In the genomic region with DNA sequence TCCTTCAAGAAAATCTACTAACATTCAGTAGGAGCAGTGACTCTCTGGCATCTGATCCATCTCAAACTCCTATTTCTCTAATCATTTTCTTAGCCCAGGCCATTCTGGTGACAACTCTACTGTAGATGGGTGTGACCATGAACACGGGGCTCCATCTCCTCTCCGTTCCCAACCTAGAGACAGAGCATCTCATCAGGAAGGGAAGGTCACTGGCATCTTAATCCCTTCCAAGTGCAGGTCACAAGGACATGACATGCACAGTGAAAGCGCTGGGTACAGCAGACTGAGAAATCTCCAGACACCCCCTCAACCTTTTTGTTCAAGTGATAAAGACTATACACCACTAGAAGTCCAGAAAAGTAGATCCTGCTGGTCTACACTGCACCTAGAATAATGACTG, we compare ENCODE assay signal across 22 mouse cellular contexts. TPM values are rescaled to one million over a fixed set of nuclear protein-coding genes. Genes with fewer than 3 reads are reported as not detected.
A peak's percentile ranks its signal among the peaks of the same experiment; 100 is the strongest.
DNase-seq lines count a peak whose midpoint lies in the region; ATAC-seq and TF ChIP-seq lines count a peak whose summit lies in the region.
"Had no signal": no experiment of that assay in that cellular context is flagged by ENCODE, and none has a peak within 500 bp of the region (broad histone marks: within the 10 kb centered on the region; RNA-seq: fewer than 3 reads in every experiment).

No protein-coding gene starts in this region.

- H3K27me3 ChIP-seq in lung, embryonic 14.5 days (ENCODE audit: insufficient read depth, low read length), result no peaks in the 10 kb centered on the region
- no peaks in the 10 kb centered on the region for H3K27me3 ChIP-seq in erythroblast, embryonic 14.5 days (ENCODE audit: control insufficient read depth)
- H3K27me3 ChIP-seq in liver, embryonic 15.5 days, result no peaks in the 10 kb centered on the region

- no peak for DNase-seq in lung, embryonic 14.5 days
- no peak for DNase-seq in lung, postnatal 4 days
- peak; percentile 14 for DNase-seq in MEL-GATA-1-ER (ENCODE audit: extremely low read depth, low read depth)
- no peak for DNase-seq in kidney, postnatal 36 days
- DNase-seq in kidney, adult 11 months, result no peak
- DNase-seq in adrenal gland, adult 18-20 months (ENCODE audit: low spot score in 2 of 2), result no peak
- DNase-seq: adrenal gland, adult 8-10 months; cerebellum, adult 18-20 months; cerebellum, postnatal 36 days; gastrocnemius, postnatal 10 days; heart, postnatal 10 days; kidney, adult 2 months; kidney, postnatal 14 days; layer of hippocampus, adult 9-11 months; lung, postnatal 10 days; right cerebral cortex, postnatal 14 days; thymus, postnatal 36 days had no signal

- no peak for ATAC-seq in lung, embryonic 14.5 days (ENCODE audit: insufficient read depth)
- ATAC-seq in liver, embryonic 15.5 days (ENCODE audit: insufficient read depth), result peak; percentile 30

- WGBS in lung, embryonic 14.5 days, result 87% methylated on average over 3 of the region's 3 CpGs
- 22% methylated on average over 3 of the region's 3 CpGs for WGBS in liver, embryonic 15.5 days (ENCODE audit: insufficient replicate concordance)

- H3K4me3 ChIP-seq in lung, embryonic 14.5 days (ENCODE audit: low read depth, low read length), result no peak overlapping the region
- peak overlapping the region; percentile 78 for H3K4me3 ChIP-seq in erythroblast, embryonic 14.5 days (replicated peaks)
- H3K4me3 ChIP-seq in liver, embryonic 15.5 days (replicated peaks), result peak overlapping the region; percentile 96
- H3K4me3 ChIP-seq: midbrain, embryonic 12.5 days had no signal

- no peaks in the 10 kb centered on the region for H3K9me3 ChIP-seq in lung, embryonic 14.5 days (ENCODE audit: low read depth, low read length)
- H3K9me3 ChIP-seq in erythroblast, embryonic 14.5 days (ENCODE audit: control insufficient read depth, low read length), result no peaks in the 10 kb centered on the region
- H3K9me3 ChIP-seq in liver, embryonic 15.5 days (replicated peaks), result no peaks in the 10 kb centered on the region
- H3K9me3 ChIP-seq: embryonic facial prominence, embryonic 10.5 days; midbrain, embryonic 12.5 days had no signal

- TF ChIP-seq CTCF in lung, embryonic 14.5 days (IDR thresholded peaks at IDR 0.05; ENCODE audit: low read depth), result no peak

- peak overlapping the region; percentile 83; the same call in 1 of the 2 replicates for H3K4me2 ChIP-seq in lung, embryonic 14.5 days
- H3K4me2 ChIP-seq in liver, embryonic 15.5 days, result peak overlapping the region; percentile 77

- peaks cover 9% of the 10 kb centered on the region for H3K4me1 ChIP-seq in lung, embryonic 14.5 days (ENCODE audit: insufficient read depth)
- peaks cover 62% of the 10 kb centered on the region for H3K4me1 ChIP-seq in erythroblast, embryonic 14.5 days (ENCODE audit: control insufficient read depth)
- peaks cover 56% of the 10 kb centered on the region for H3K4me1 ChIP-seq in liver, embryonic 15.5 days (replicated peaks)

- H3K9ac ChIP-seq in lung, embryonic 14.5 days, result no peak overlapping the region
- peak overlapping the region; percentile 54 for H3K9ac ChIP-seq in liver, embryonic 15.5 days
- H3K9ac ChIP-seq: midbrain, embryonic 12.5 days had no signal

- H3K27ac ChIP-seq in lung, embryonic 14.5 days (ENCODE audit: low read depth), result peak overlapping the region; percentile 60; the same call in 1 of the 2 replicates
- peak overlapping the region; percentile 96 for H3K27ac ChIP-seq in liver, embryonic 15.5 days (replicated peaks)
- H3K27ac ChIP-seq: hindbrain, embryonic 14.5 days; midbrain, embryonic 12.5 days had no signal

- no peaks in the 10 kb centered on the region; the same call in 1 of the 2 replicates for H3K36me3 ChIP-seq in lung, embryonic 14.5 days (ENCODE audit: insufficient read depth)
- H3K36me3 ChIP-seq in erythroblast, embryonic 14.5 days (ENCODE audit: control insufficient read depth), result peaks cover 27% of the 10 kb centered on the region
- H3K36me3 ChIP-seq in liver, embryonic 15.5 days (replicated peaks), result peaks cover 10% of the 10 kb centered on the region
- H3K36me3 ChIP-seq: midbrain, embryonic 12.5 days had no signal

RNA-seq across cellular contexts. Expression of gene Tmx1, which starts 1.4 kb away (rescaled TPM):
- 79.6 and 84.3 TPM in 2 replicates for polyA plus RNA-seq in lung, embryonic 14.5 days (2014; fragmentation: Nextera tagmentation; extraction: Ambion mirVana)
- polyA plus RNA-seq in erythroblast, embryonic 14.5 days (2012), result 4.0 and 4.8 TPM in 2 replicates
- polyA plus RNA-seq in liver, embryonic 15.5 days (2015; fragmentation: Nextera tagmentation; extraction: Ambion mirVana), result 117 and 119 TPM in 2 replicates
- total RNA-seq in adrenal gland, adult 18-20 months (2021), result 10 to 100 TPM; 40.2 to 46.3 TPM

Comparison
In these comparisons a context has a peak if more than half of its experiments do, and no peak if none do; other contexts are left out.
1. RNA of gene Tmx1, which starts 1.4 kb away (polyA plus RNA-seq): 117 to 119 TPM in liver, embryonic 15.5 days and 79.6 to 84.3 TPM in lung, embryonic 14.5 days; 4.0 to 4.8 TPM in erythroblast, embryonic 14.5 days; every median in the first group is over 10 times any median in the second.